Mouse (Mus musculus) urinary bladder, postnatal 10 days (tissue): ENCODE results near the gene Mug1.
"Not testable (repeated sequence)": the region's sequence is repeated elsewhere in the genome, so short reads cannot be mapped to it uniquely, and the experiment has no call there.

ENCODE experiments used
- DNase-seq: peaks from one replicate; pipeline ENCODE4 v3.0.0; 2022; ENCODE audit warnings: low spot score

The Mug1 gene

GRCm38 (mm10) chr6:121838271-121838670 is at the start of gene Mug1:
Mug1 (plus strand) TSS chr6:121838541.
- DNase-seq: not testable (repeated sequence)

GRCm38 (mm10) chr6:121828034-121828433 is 10.3 kb upstream of the Mug1 start:
- DNase-seq: no peak

- no peak for DNase-seq
Observed at GRCm38 (mm10) chr6:121836361-121836760, 2.0 kb upstream of the Mug1 start.

GRCm38 (mm10) chr6:121848378-121848777 is 10.0 kb downstream of the Mug1 start:
- no peak for DNase-seq
